Mouse (Mus musculus) E14TG2a.4 (cell line): ENCODE data around the gene Agap2.

Source experiments
- CTCF ChIP-seq: conservative IDR thresholded peaks from 2 replicates; pipeline ENCODE4 v1.5.1; 2014; ENCODE audit warnings: low read length
- POU5F1 ChIP-seq: IDR thresholded peaks from 2 replicates; pipeline ENCODE4 v1.6.1; 2014; ENCODE audit warnings: low read length, borderline replicate concordance

- TF ChIP-seq CTCF (no peak), POU5F1 (no peak)
Measured at GRCm38 (mm10) chr10:127094382-127094802, 19.3 kb downstream of the Agap2 start.
